Mouse (Mus musculus) layer of hippocampus, postnatal 25 days (tissue): ENCODE measurements around the gene Tex12. TPM values are rescaled to one million over a fixed set of nuclear protein-coding genes. Genes with fewer than 3 reads are reported as not detected.
A peak's percentile ranks its signal among the peaks of the same experiment; 100 is the strongest.

Experiments used
- DNase-seq, 2 experiments: peaks; one replicate each; pipeline ENCODE4 v3.0.0; 2022; ENCODE audit warnings: mixed read lengths in 2 of 2, low spot score in 1 of 2; ENCODE audit errors: extremely low spot score in 1 of 2
- total RNA-seq, 2 experiments: library from RNA; stranded (reverse); gene quantifications; 2 replicates each; pipeline ENCODE4 v1.2.3; 2021

The Tex12 gene
- total RNA-seq, 2 experiments from 2014 or later, result not detected

- DNase-seq, result no peak
Observed at GRCm38 (mm10) chr9:50561918-50562360, 814 bp upstream of the Tex12 start.

GRCm38 (mm10) chr9:50555094-50555446 is 6.1 kb downstream of the Tex12 start, which contains the start of gene Bco2:
TSS of gene Bco2 (minus strand) at chr9:50555181.
- no peak for DNase-seq

GRCm38 (mm10) chr9:50554241-50555093 is 6.7 kb downstream of the Tex12 start, which contains the start of gene Il18:
TSS of gene Il18 (plus strand) at chr9:50554827.
- peak in 1 of 2 experiments; percentile 40 for DNase-seq

GRCm38 (mm10) chr9:50553547-50553946 is 7.6 kb downstream of the Tex12 start:
- DNase-seq, result no peak

- DNase-seq, result no peak
Observed at GRCm38 (mm10) chr9:50552206-50552605, 8.9 kb downstream of the Tex12 start.

GRCm38 (mm10) chr9:50548936-50549335 is 12.2 kb downstream of the Tex12 start:
- DNase-seq, result no peak

GRCm38 (mm10) chr9:50547859-50548478 is 13.2 kb downstream of the Tex12 start:
- no peak for DNase-seq

- no peak for DNase-seq
Observed at GRCm38 (mm10) chr9:50542401-50542800, 18.7 kb downstream of the Tex12 start.

GRCm38 (mm10) chr9:50540170-50540569 is 21.0 kb downstream of the Tex12 start:
- no peak for DNase-seq

GRCm38 (mm10) chr9:50537295-50537694 is 23.8 kb downstream of the Tex12 start:
- DNase-seq, result no peak

- no peak for DNase-seq
Observed at GRCm38 (mm10) chr9:50536603-50537135, 24.5 kb downstream of the Tex12 start.

- DNase-seq, result no peak
Observed at GRCm38 (mm10) chr9:50535930-50536329, 25.2 kb downstream of the Tex12 start.

- no peak for DNase-seq
Observed at GRCm38 (mm10) chr9:50533791-50534190, 27.3 kb downstream of the Tex12 start.

GRCm38 (mm10) chr9:50533328-50533727 is 27.8 kb downstream of the Tex12 start:
- no peak for DNase-seq

- DNase-seq, result peak in 1 of 2 experiments; percentile 34
Observed at GRCm38 (mm10) chr9:50530890-50531289, 30.2 kb downstream of the Tex12 start.

- peak; percentile 97 to 98 for DNase-seq
Observed at GRCm38 (mm10) chr9:50528293-50528892, 32.7 kb downstream of the Tex12 start, which contains the start of gene Pts. TSS of gene Pts (minus strand) at chr9:50528724.

- DNase-seq, result no peak
Observed at GRCm38 (mm10) chr9:50527860-50528259, 33.3 kb downstream of the Tex12 start.

GRCm38 (mm10) chr9:50525585-50525984 is 35.5 kb downstream of the Tex12 start:
- DNase-seq, result no peak

- no peak for DNase-seq
Observed at GRCm38 (mm10) chr9:50524936-50525335, 36.2 kb downstream of the Tex12 start.

GRCm38 (mm10) chr9:50522574-50522973 is 38.6 kb downstream of the Tex12 start:
- no peak for DNase-seq

GRCm38 (mm10) chr9:50521562-50521961 is 39.6 kb downstream of the Tex12 start:
- no peak for DNase-seq
